Mouse (Mus musculus) liver, adult 2 months (tissue): ENCODE data around the gene Smg6. TPM values are rescaled to one million over a fixed set of nuclear protein-coding genes. Genes with fewer than 3 reads are reported as not detected.

ENCODE experiments used
- DNase-seq: peaks from one replicate; pipeline ENCODE4 v3.0.0-alpha.2; 2011; ENCODE audit warnings: low read depth, low spot score; ENCODE audit errors: extremely low read depth
- H3K27ac ChIP-seq: fragments of 200-500 bp; replicated peaks from 2 replicates; pipeline ENCODE4 v1.5.1; 2012; ENCODE audit warnings: low read depth, mild to moderate bottlenecking, control low read depth, inconsistent platforms, low read length; ENCODE audit not compliant: insufficient read depth
- H3K27me3 ChIP-seq: fragments of 200-500 bp; 2 replicates; pipeline ENCODE4 v1.6.1; 2012; ENCODE audit warnings: mild to moderate bottlenecking, moderate library complexity, low read length, inconsistent platforms; ENCODE audit not compliant: control insufficient read depth, insufficient read depth
- H3K36me3 ChIP-seq: fragments of 200-500 bp; 2 replicates; pipeline ENCODE4 v1.6.1; 2012; ENCODE audit warnings: low read length, inconsistent platforms; ENCODE audit not compliant: control insufficient read depth, insufficient read depth
- H3K4me1 ChIP-seq: fragments of 200-500 bp; 2 replicates; pipeline ENCODE4 v1.6.1; 2011; ENCODE audit warnings: low read length; ENCODE audit not compliant: control insufficient read depth, insufficient read depth
- H3K4me3 ChIP-seq: fragments of 200-500 bp; 2 replicates; pipeline ENCODE4 v1.5.1; 2011; ENCODE audit warnings: low read depth, mild to moderate bottlenecking, control low read depth, low read length, moderate library complexity; ENCODE audit not compliant: insufficient read depth
- H3K79me2 ChIP-seq: fragments of 200-500 bp; 2 replicates; pipeline ENCODE4 v1.6.1; 2012; ENCODE audit warnings: inconsistent platforms, mild to moderate bottlenecking, low read length, moderate library complexity; ENCODE audit not compliant: control insufficient read depth, insufficient read depth
- H3K9ac ChIP-seq: fragments of 200-500 bp; 2 replicates; pipeline ENCODE4 v1.6.1; 2012; ENCODE audit warnings: low read depth, mild to moderate bottlenecking, control low read depth, inconsistent platforms, low read length
- CTCF ChIP-seq: fragments of 200-500 bp; IDR thresholded peaks from 2 replicates; pipeline ENCODE4 v1.5.1; 2011; ENCODE audit warnings: low read depth, low read length, control low read depth
- POLR2A ChIP-seq: fragments of 200-500 bp; IDR thresholded peaks from 2 replicates; pipeline ENCODE4 v1.6.1; 2011; ENCODE audit warnings: low read length, control low read depth; ENCODE audit not compliant: insufficient read depth; ENCODE audit errors: extremely low read depth
- WGBS: fragments of 180-500 bp; shearing (Covaris S2); methylation state at CpG from one replicate; pipeline ENCODE4 v1.1.7; 2018; 5-methylcytosine and 5-hydroxymethylcytosine counted together
- polyA plus RNA-seq: library from polyadenylated mRNA; depleted of rRNA; stranded (reverse); fragments of >200 nt; gene quantifications from 2 replicates; pipeline ENCODE4 v1.2.3, GENCODE M21; 2012
- total RNA-seq: library from RNA; depleted of rRNA; stranded (reverse); fragments of >200 nt; gene quantifications from 2 replicates; pipeline ENCODE4 v1.2.3, GENCODE M21; 2014

Smg6 gene
- total and polyA plus RNA-seq, 2 experiments: 12.8 to 16.6 TPM

- Histone ChIP-seq H3K36me3 (peaks cover 2% of the 10 kb centered on the region; the same call in 1 of the 2 replicates), H3K4me3 (no peak overlapping the region), H3K27me3 (no peaks in the 10 kb centered on the region), H3K4me1 (no peaks in the 10 kb centered on the region), H3K79me2 (no peaks in the 10 kb centered on the region; the same call in 1 of the 2 replicates), H3K27ac (no peak overlapping the region), H3K9ac (no peak overlapping the region)
- 98% methylated on average over 1 of the region's 1 CpGs for WGBS
- no peak for TF ChIP-seq CTCF
- DNase-seq: no peak
These were observed 169.1 kb downstream of the Smg6 start for GRCm38 (mm10) chr11:75094759-75095158.

GRCm38 (mm10) chr11:75102763-75103339 is 177.2 kb downstream of the Smg6 start:
- 75% methylated on average over 5 of the region's 5 CpGs for WGBS
- peak; percentile 26 for DNase-seq
- no peaks in the 10 kb centered on the region for H3K36me3 ChIP-seq
- TF ChIP-seq CTCF: no peak
- no peak for TF ChIP-seq POLR2A
- H3K27me3 ChIP-seq: no peaks in the 10 kb centered on the region
- no peak overlapping the region for H3K4me3 ChIP-seq
- H3K27ac ChIP-seq: no peak overlapping the region
- H3K79me2 ChIP-seq: no peaks in the 10 kb centered on the region
- no peaks in the 10 kb centered on the region; the same call in 1 of the 2 replicates for H3K4me1 ChIP-seq
- no peak overlapping the region for H3K9ac ChIP-seq

GRCm38 (mm10) chr11:75106614-75107013 is 181.0 kb downstream of the Smg6 start:
- H3K9ac ChIP-seq: no peak overlapping the region
- no peak for TF ChIP-seq POLR2A
- no peak for TF ChIP-seq CTCF
- H3K4me1 ChIP-seq: no peaks in the 10 kb centered on the region; the same call in none of the 2 replicates
- 82% methylated on average over 5 of the region's 5 CpGs for WGBS
- H3K27me3 ChIP-seq: no peaks in the 10 kb centered on the region
- no peaks in the 10 kb centered on the region for H3K79me2 ChIP-seq
- H3K27ac ChIP-seq: no peak overlapping the region
- peak; percentile 24 for DNase-seq
- no peaks in the 10 kb centered on the region for H3K36me3 ChIP-seq
- no peak overlapping the region for H3K4me3 ChIP-seq

GRCm38 (mm10) chr11:75108909-75109308 is 183.3 kb downstream of the Smg6 start:
- Histone ChIP-seq H3K27me3 (no peaks in the 10 kb centered on the region), H3K79me2 (no peaks in the 10 kb centered on the region), H3K9ac (no peak overlapping the region), H3K27ac (peak overlapping the region; percentile 41; the same call in 1 of the 2 replicates), H3K4me3 (no peak overlapping the region), H3K36me3 (no peaks in the 10 kb centered on the region), H3K4me1 (no peaks in the 10 kb centered on the region; the same call in 1 of the 2 replicates)
- TF ChIP-seq POLR2A: no peak
- TF ChIP-seq CTCF: no peak
- no peak for DNase-seq

- peaks cover 3% of the 10 kb centered on the region for H3K36me3 ChIP-seq
- no peaks in the 10 kb centered on the region for H3K27me3 ChIP-seq
- 81% methylated on average over 6 of the region's 6 CpGs for WGBS
- H3K79me2 ChIP-seq: no peaks in the 10 kb centered on the region
- no peak overlapping the region for H3K4me3 ChIP-seq
- H3K27ac ChIP-seq: no peak overlapping the region
- no peak for DNase-seq
- no peak for TF ChIP-seq POLR2A
- no peak for TF ChIP-seq CTCF
- no peak overlapping the region for H3K9ac ChIP-seq
- H3K4me1 ChIP-seq: no peaks in the 10 kb centered on the region; the same call in 1 of the 2 replicates
These were observed 190.8 kb downstream of the Smg6 start for GRCm38 (mm10) chr11:75116379-75116778.

GRCm38 (mm10) chr11:75118141-75118540 is 192.5 kb downstream of the Smg6 start:
- TF ChIP-seq POLR2A: no peak
- TF ChIP-seq CTCF: no peak
- no peak overlapping the region for H3K27ac ChIP-seq
- no peak overlapping the region for H3K4me3 ChIP-seq
- H3K4me1 ChIP-seq: no peaks in the 10 kb centered on the region; the same call in 1 of the 2 replicates
- no peaks in the 10 kb centered on the region for H3K79me2 ChIP-seq
- no peaks in the 10 kb centered on the region for H3K27me3 ChIP-seq
- H3K9ac ChIP-seq: no peak overlapping the region
- DNase-seq: no peak
- H3K36me3 ChIP-seq: peaks cover 3% of the 10 kb centered on the region
- WGBS: 92% methylated on average over 2 of the region's 2 CpGs
